Mouse (Mus musculus) stomach, postnatal 0 days (tissue): ENCODE results near the gene Abcb1b.

Experiments used
- CTCF ChIP-seq: IDR thresholded peaks from 2 replicates; pipeline ENCODE4 v1.5.1; 2016; ENCODE audit warnings: antibody characterized with exemption, low read depth, mild to moderate bottlenecking, moderate library complexity
- EP300 ChIP-seq: optimal IDR thresholded peaks from 2 replicates; pipeline ENCODE3; 2016; ENCODE audit warnings: antibody characterized with exemption

- TF ChIP-seq CTCF (no peak), EP300 (no peak)
Observed at GRCm38 (mm10) chr5:8866366-8866765, 68.4 kb downstream of the Abcb1b start.
